12 mouse cellular contexts compared by ENCODE assay signal in the genomic region with DNA sequence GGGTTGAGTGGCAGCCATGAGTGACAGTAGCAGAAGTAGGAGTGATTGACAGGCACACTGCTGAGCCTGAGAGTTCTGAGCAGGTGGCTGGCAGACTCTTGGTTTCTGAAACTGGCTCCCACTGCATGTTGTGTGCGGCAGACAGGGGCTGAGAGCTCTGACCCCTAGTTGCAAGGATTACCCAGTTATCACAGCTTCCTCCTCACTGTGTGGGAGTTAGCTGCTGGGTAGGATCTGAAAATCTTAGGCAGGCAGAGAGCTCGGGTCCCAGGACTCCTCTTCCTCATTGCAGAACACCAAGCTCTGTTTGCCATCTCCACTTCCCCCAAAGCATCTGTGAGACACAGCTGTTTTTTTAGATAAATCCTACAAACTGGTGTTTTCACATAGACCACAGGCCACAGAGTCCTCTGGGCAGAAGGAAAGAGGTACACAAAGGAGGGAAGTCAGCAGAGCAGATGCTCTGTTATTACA. TPM values are rescaled to one million over a fixed set of nuclear protein-coding genes. Genes with fewer than 3 reads are reported as not detected.
DNase-seq lines count a peak whose midpoint lies in the region; ATAC-seq and TF ChIP-seq lines count a peak whose summit lies in the region.
"Had no signal": no experiment of that assay in that cellular context is flagged by ENCODE, and none has a peak within 500 bp of the region (broad histone marks: within the 10 kb centered on the region; RNA-seq: fewer than 3 reads in every experiment).

No protein-coding gene starts in this region.

- H3K9me3 ChIP-seq in limb, embryonic 13.5 days = no peaks in the 10 kb centered on the region
- H3K9me3 ChIP-seq in limb, embryonic 10.5 days (replicated peaks) = no peaks in the 10 kb centered on the region
- no peaks in the 10 kb centered on the region for H3K9me3 ChIP-seq in liver, postnatal 0 days (ENCODE audit: low read length)
- H3K9me3 ChIP-seq: midbrain, embryonic 10.5 days had no signal

- H3K36me3 ChIP-seq in limb, embryonic 13.5 days = no peaks in the 10 kb centered on the region
- H3K36me3 ChIP-seq in limb, embryonic 10.5 days = no peaks in the 10 kb centered on the region
- H3K36me3 ChIP-seq in liver, postnatal 0 days (replicated peaks; ENCODE audit: insufficient read depth, low read length) = no peaks in the 10 kb centered on the region
- H3K36me3 ChIP-seq: midbrain, embryonic 10.5 days had no signal

- H3K4me1 ChIP-seq in limb, embryonic 13.5 days = no peaks in the 10 kb centered on the region
- peaks cover 4% of the 10 kb centered on the region; the same call in 1 of the 2 replicates for H3K4me1 ChIP-seq in limb, embryonic 10.5 days
- peaks cover 5% of the 10 kb centered on the region; the same call in 1 of the 2 replicates for H3K4me1 ChIP-seq in liver, postnatal 0 days (ENCODE audit: insufficient read depth)
- H3K4me1 ChIP-seq: midbrain, embryonic 10.5 days had no signal

- 67% methylated on average over 2 of the region's 2 CpGs for WGBS in limb, embryonic 13.5 days
- 86% methylated on average over 2 of the region's 2 CpGs for WGBS in limb, embryonic 10.5 days
- WGBS in liver, postnatal 0 days (ENCODE audit: insufficient replicate concordance) = 23% methylated on average over 2 of the region's 2 CpGs

- ATAC-seq in limb, embryonic 13.5 days (ENCODE audit: low FRiP score, low read depth) = peak; percentile 48; the same call in 1 of the 2 replicates
- ATAC-seq in granulocyte monocyte progenitor cell, adult 5-6 weeks (replicated peaks; ENCODE audit: poor library complexity, severe bottlenecking) = peak; percentile 65
- ATAC-seq in liver, postnatal 0 days = peak; percentile 48
- ATAC-seq: intestine, postnatal 0 days had no signal

- no peak for TF ChIP-seq CTCF in liver, postnatal 0 days (IDR thresholded peaks at IDR 0.05; ENCODE audit: low read depth)

- no peak for TF ChIP-seq EP300 in liver, postnatal 0 days (IDR thresholded peaks at IDR 0.05; ENCODE audit: low read depth)

- no peak overlapping the region for H3K4me2 ChIP-seq in limb, embryonic 13.5 days (replicated peaks)
- H3K4me2 ChIP-seq in liver, postnatal 0 days (ENCODE audit: low read depth, low read length) = no peak overlapping the region

- DNase-seq in limb, embryonic 10.5 days (ENCODE audit: low spot score) = no peak
- DNase-seq in liver, postnatal 0 days = no peak
- peak; percentile 60 for DNase-seq in thymus, postnatal 14 days
- DNase-seq in adrenal gland, postnatal 36 days = no peak
- DNase-seq in urinary bladder, postnatal 14 days (ENCODE audit: low spot score) = no peak
- DNase-seq in frontal cortex, postnatal 25 days (ENCODE audit: low spot score in 2 of 2) = no peak
- DNase-seq: heart, adult 2 months; kidney, postnatal 25 days had no signal

- no peak overlapping the region for H3K27ac ChIP-seq in limb, embryonic 13.5 days
- no peak overlapping the region for H3K27ac ChIP-seq in limb, embryonic 10.5 days
- no peak overlapping the region for H3K27ac ChIP-seq in liver, postnatal 0 days (ENCODE audit: low read depth)
- H3K27ac ChIP-seq: heart, adult 2 months; midbrain, embryonic 10.5 days had no signal

- no peak overlapping the region for H3K9ac ChIP-seq in limb, embryonic 13.5 days
- H3K9ac ChIP-seq in liver, postnatal 0 days (replicated peaks) = no peak overlapping the region

- no peaks in the 10 kb centered on the region for H3K27me3 ChIP-seq in limb, embryonic 13.5 days
- no peaks in the 10 kb centered on the region for H3K27me3 ChIP-seq in limb, embryonic 10.5 days (ENCODE audit: low read depth, poor library complexity, severe bottlenecking)
- H3K27me3 ChIP-seq in liver, postnatal 0 days (ENCODE audit: insufficient read depth, low read length) = no peaks in the 10 kb centered on the region

- H3K4me3 ChIP-seq in limb, embryonic 13.5 days = no peak overlapping the region
- H3K4me3 ChIP-seq in limb, embryonic 10.5 days = no peak overlapping the region
- no peak overlapping the region for H3K4me3 ChIP-seq in liver, postnatal 0 days (ENCODE audit: low read depth, low read length)
- H3K4me3 ChIP-seq: heart, adult 2 months; midbrain, embryonic 10.5 days had no signal

RNA-seq across cellular contexts. Expression of a gene that starts 3.4 kb away (rescaled TPM):
- 0.56 and 0.82 TPM in 2 replicates for polyA plus RNA-seq in limb, embryonic 13.5 days (2015; fragmentation: Nextera tagmentation; extraction: Ambion mirVana)
- polyA plus RNA-seq in limb, embryonic 10.5 days (2016; fragmentation: Nextera tagmentation; extraction: Ambion mirVana) = 0.14 and 0.23 TPM in 2 replicates
- 0.13 and 1.1 TPM in 2 replicates for total RNA-seq in granulocyte monocyte progenitor cell, adult 5-6 weeks (2014; fragmentation: Nextera tagmentation)
- total RNA-seq in granulocyte monocyte progenitor cell, adult 5-6 weeks (2017) = 0.52 and 0.65 TPM in 2 replicates
- 3.8 and 4.2 TPM in 2 replicates for polyA plus RNA-seq in liver, postnatal 0 days (2015; fragmentation: Nextera tagmentation; extraction: Ambion mirVana)
- total RNA-seq in adrenal gland, postnatal 36 days (2021) = 1 to 10 TPM in 1 of 2 experiments, under 1 TPM in 1; 0.36 to 1.1 TPM
